Mouse (Mus musculus) myocyte (in vitro differentiated cells): Measurements from ENCODE around the gene Cdh3. TPM values are rescaled to one million over a fixed set of nuclear protein-coding genes. Genes with fewer than 3 reads are reported as not detected.

Experiments
- H3K27me3 ChIP-seq: one replicate; pipeline ENCODE4 v1.6.1; 2011; ENCODE audit not compliant: control insufficient read depth, insufficient read depth, insufficient read length
- H3K36me3 ChIP-seq: one replicate; pipeline ENCODE4 v1.6.1; 2011; ENCODE audit not compliant: control insufficient read depth, insufficient read depth
- H3K4me2 ChIP-seq: one replicate; pipeline ENCODE4 v1.6.1; 2011; ENCODE audit warnings: low read depth, control low read depth
- H3K4me3 ChIP-seq: one replicate; pipeline ENCODE4 v1.5.1; 2011; ENCODE audit warnings: mild to moderate bottlenecking, control low read depth, moderate library complexity
- H3K79me2 ChIP-seq: one replicate; pipeline ENCODE4 v1.6.1; 2011; ENCODE audit not compliant: control insufficient read depth, insufficient read depth
- H3ac ChIP-seq: one replicate; pipeline ENCODE4 v1.6.1; 2011; ENCODE audit not compliant: control insufficient read depth, insufficient read length
- CEBPB ChIP-seq: IDR thresholded peaks from 2 replicates; pipeline ENCODE4 v1.6.1; 2011; ENCODE audit warnings: mild to moderate bottlenecking, moderate library complexity; ENCODE audit not compliant: poor library complexity, insufficient read depth, severe bottlenecking
- E2F4 ChIP-seq: IDR thresholded peaks from one replicate; pipeline ENCODE4 v1.6.1; 2011; ENCODE audit warnings: mild to moderate bottlenecking, control low read depth, moderate library complexity; ENCODE audit not compliant: insufficient read depth
- MAX ChIP-seq: IDR thresholded peaks from one replicate; pipeline ENCODE4 v1.6.1; 2011; ENCODE audit warnings: low read depth, mild to moderate bottlenecking, control low read depth
- MYOD1 ChIP-seq, 3 experiments: IDR thresholded peaks; one replicate each; pipeline ENCODE4 v1.6.1; 2011; ENCODE audit warnings: control low read depth in 2 of 3, low read depth in 2 of 3, mild to moderate bottlenecking in 2 of 3, moderate library complexity in 1 of 3; ENCODE audit not compliant: insufficient read length in 2 of 3, control insufficient read depth in 1 of 3
- MYOG ChIP-seq, 3 experiments: IDR thresholded peaks; one replicate each; pipeline ENCODE4 v1.6.1; 2011; ENCODE audit warnings: control low read depth in 2 of 3, low read depth in 2 of 3, mild to moderate bottlenecking in 2 of 3; ENCODE audit not compliant: insufficient read length in 2 of 3, control insufficient read depth in 1 of 3, insufficient read depth in 1 of 3
- POLR2A ChIP-seq: IDR thresholded peaks from one replicate; pipeline ENCODE4 v1.6.1; 2011; ENCODE audit warnings: low read depth, mild to moderate bottlenecking, control low read depth, moderate library complexity; ENCODE audit not compliant: insufficient read length
- POLR2AphosphoS2 ChIP-seq: IDR thresholded peaks from one replicate; pipeline ENCODE4 v1.6.1; 2011; ENCODE audit warnings: low read depth, control low read depth; ENCODE audit not compliant: insufficient read length
- REST ChIP-seq: IDR thresholded peaks from one replicate; pipeline ENCODE4 v1.6.1; 2011; ENCODE audit warnings: mild to moderate bottlenecking, control low read depth, moderate library complexity; ENCODE audit not compliant: insufficient read depth, insufficient read length
- SRF ChIP-seq: IDR thresholded peaks from one replicate; pipeline ENCODE4 v1.6.1; 2011; ENCODE audit warnings: low read depth; ENCODE audit not compliant: control insufficient read depth, insufficient read length
- TCF12 ChIP-seq: IDR thresholded peaks from one replicate; pipeline ENCODE4 v1.6.1; 2011; ENCODE audit warnings: mild to moderate bottlenecking, control low read depth; ENCODE audit not compliant: poor library complexity, insufficient read depth, severe bottlenecking
- TCF3 ChIP-seq: IDR thresholded peaks from one replicate; pipeline ENCODE4 v1.6.1; 2011; ENCODE audit warnings: low read depth, control low read depth; ENCODE audit not compliant: insufficient read length
- USF1 ChIP-seq: IDR thresholded peaks from one replicate; pipeline ENCODE4 v1.6.1; 2011; ENCODE audit warnings: low read depth, mild to moderate bottlenecking, control low read depth, moderate library complexity
- polyA plus RNA-seq: library from polyadenylated mRNA; unstranded; fragments of >200 nt; fragmentation: generic; extraction: Trizol; gene quantifications from one replicate; pipeline ENCODE4 v1.2.1, GENCODE M21; 2012; ENCODE audit warnings: missing spikeins

The Cdh3 gene
- polyA plus RNA-seq, 1 experiment, result 0.17 TPM

DNA sequence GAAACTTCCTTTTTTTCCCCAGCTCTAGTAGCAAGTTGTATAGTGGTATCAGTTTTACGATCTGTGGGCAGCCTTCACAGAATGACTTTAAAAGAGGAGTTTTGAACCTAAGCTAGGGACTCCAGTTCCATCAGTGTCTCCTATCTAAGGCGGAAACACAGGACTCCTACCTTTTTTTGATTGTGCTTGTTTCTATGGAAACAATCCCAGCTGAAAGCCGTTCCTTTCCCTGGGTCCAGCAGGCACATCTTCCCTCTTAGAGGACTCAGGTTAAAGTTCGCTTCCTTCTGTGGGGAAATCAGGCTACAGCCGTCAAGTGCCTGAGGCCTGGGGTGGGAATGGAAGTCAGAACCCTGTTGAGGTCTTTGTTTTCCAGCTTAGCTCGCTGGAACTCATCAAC, 16.0 kb downstream of the Cdh3 start:
- Histone ChIP-seq H3K4me3 (no peak overlapping the region), H3K27me3 (no peaks in the 10 kb centered on the region), H3K36me3 (no peaks in the 10 kb centered on the region), H3K79me2 (no peaks in the 10 kb centered on the region), H3ac (no peak overlapping the region), H3K4me2 (no peak overlapping the region)
- no peak for TF ChIP-seq TCF12
- no peak for TF ChIP-seq POLR2AphosphoS2

DNA sequence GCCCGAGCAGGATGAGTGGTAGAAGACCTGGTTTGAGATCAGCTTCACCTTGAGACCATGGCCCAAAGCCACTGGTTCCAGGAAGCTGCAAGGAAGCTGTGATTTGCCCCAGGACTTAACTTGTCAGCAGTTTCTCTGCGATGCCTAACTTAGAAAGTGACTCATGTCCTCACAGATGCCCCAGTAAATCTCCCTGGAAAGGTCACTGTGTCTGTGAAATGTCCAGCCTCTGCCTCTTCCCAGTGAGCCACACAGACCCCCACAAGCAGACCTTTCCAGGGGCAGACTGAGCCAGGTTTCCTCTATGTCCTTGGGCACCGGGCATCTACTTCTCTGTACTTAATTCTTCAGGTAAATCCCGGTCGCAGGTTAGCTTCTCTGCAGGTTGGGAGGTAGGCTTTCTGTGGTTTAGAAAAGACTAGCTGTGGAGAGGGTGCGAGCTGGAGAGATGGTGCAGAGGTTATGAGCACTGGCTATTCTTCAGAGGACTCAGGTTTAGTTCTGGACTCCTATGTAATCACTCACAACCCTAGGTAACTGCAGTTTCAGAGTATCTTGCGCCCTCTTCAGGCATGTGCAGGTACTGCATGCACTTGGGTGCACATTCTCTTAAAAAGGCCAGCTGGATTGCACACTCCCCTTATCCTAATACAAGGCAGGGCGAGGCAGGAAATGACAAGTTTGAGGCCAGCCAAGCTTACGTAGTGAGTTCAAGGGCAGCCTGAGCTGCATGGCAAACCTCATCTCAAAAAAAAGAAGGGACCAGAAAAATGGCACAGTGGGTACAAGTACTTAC, 16.7 kb downstream of the Cdh3 start:
- H3ac ChIP-seq, result no peak overlapping the region
- no peaks in the 10 kb centered on the region for H3K79me2 ChIP-seq
- no peaks in the 10 kb centered on the region for H3K27me3 ChIP-seq
- H3K4me2 ChIP-seq, result no peak overlapping the region
- H3K36me3 ChIP-seq, result no peaks in the 10 kb centered on the region
- H3K4me3 ChIP-seq, result no peak overlapping the region
- no peak for TF ChIP-seq TCF12
- no peak for TF ChIP-seq E2F4
- TF ChIP-seq MYOG (IDR thresholded peaks at IDR 0.05; ENCODE audit: control insufficient read depth in 1 of 3, insufficient read depth in 1 of 3, insufficient read length in 2 of 3, low read depth in 2 of 3), result peak in 1 of 3 experiments; percentile 11
- no peak for TF ChIP-seq USF1
- peak in 1 of 3 experiments; percentile 43 for TF ChIP-seq MYOD1 (IDR thresholded peaks at IDR 0.05; ENCODE audit: control insufficient read depth in 1 of 3, insufficient read length in 2 of 3, low read depth in 2 of 3)

DNA sequence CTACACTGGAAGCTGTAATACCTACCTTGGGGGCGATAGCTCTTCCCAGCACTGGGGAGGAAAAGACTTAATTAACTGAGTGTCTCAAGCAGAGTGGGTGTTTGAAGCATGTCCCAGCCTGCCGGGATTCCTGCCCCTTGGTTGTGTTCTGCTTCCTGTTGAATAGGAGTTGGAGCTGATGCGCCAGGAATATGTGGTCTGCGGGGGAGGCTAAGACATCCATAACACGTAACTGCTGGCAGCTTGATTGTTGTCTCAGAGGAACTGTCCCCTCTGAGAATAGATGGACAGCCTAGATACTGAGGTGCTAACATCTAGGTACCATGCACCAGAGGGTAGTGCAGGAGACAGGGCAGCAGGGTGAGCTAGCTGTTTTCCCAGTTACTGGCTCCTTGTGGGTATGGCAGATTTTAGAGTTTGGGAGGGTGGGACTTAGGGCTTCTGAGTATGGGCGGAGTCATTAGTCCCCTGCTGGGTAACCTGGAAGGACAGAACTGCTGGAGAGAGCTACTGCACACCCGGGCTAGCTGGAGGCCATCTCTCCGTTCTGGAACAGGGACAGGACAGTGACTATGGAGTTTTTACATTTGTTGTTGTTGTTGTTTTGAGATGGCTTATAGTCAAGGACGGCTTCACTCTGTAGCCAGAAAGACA, 18.0 kb downstream of the Cdh3 start:
- Histone ChIP-seq H3K79me2 (no peaks in the 10 kb centered on the region), H3ac (no peak overlapping the region), H3K27me3 (no peaks in the 10 kb centered on the region), H3K4me2 (no peak overlapping the region), H3K36me3 (no peaks in the 10 kb centered on the region), H3K4me3 (no peak overlapping the region)
- TF ChIP-seq TCF3 (no peak), MAX (no peak), USF1 (no peak), REST (no peak), POLR2A (no peak), POLR2AphosphoS2 (no peak), MYOD1 (IDR thresholded peaks at IDR 0.05; ENCODE audit: control insufficient read depth in 1 of 3, insufficient read length in 2 of 3, low read depth in 2 of 3) (no peak), E2F4 (no peak), CEBPB (no peak)

DNA sequence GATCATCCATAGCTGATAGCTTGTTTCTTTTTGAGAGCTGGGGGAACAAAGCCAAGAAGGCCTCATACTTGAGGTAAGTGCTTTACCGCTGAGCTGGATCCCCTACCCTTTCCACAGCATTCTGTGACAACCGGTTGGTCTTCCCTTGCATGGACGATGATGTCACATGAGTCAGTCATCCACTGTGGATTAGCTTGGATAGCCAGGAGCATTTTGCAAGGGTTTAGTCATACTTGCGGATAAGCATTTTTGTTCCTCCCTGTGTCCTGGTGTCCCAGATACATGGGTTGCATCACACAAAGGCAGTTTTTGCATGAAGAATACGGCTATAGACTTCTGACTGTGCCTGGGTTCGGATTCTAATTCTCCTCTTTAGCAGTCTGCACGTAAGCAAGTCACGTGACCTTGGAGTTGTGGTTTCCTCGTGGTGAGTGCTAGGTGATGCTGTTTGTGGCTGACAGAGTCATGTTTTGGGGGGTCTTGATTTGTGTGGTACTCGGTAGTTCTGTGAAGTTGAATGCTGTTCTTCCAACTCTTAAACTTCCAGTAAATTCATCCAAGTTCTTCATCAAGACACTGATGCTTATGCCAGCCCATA, 19.3 kb downstream of the Cdh3 start:
- H3ac ChIP-seq, result no peak overlapping the region
- TF ChIP-seq E2F4 (no peak), USF1 (peak; percentile 87), CEBPB (peak; percentile 96), MAX (peak; percentile 5)

DNA sequence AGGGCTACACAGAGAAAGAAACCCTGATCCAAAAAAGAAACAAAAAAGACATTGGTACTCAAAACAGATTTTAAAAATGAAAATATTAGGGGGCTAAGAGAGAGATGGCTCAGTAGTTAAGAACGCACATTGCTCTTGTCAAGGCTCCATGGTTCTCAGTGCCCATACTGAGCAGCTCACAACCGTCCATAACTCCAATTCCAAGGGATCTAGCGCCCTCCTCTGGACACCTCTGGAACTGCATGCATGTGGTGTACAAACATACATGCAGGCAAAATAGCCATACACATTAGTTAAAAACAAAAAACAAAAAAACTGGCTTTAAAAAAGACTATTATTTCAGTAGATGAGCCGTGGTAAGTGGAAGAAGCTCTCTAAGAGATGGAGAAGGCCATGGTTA, 19.9 kb downstream of the Cdh3 start:
- no peaks in the 10 kb centered on the region for H3K79me2 ChIP-seq
- H3K4me2 ChIP-seq, result peak overlapping the region; percentile 16
- no peaks in the 10 kb centered on the region for H3K36me3 ChIP-seq
- H3ac ChIP-seq, result no peak overlapping the region
- TF ChIP-seq MYOG (IDR thresholded peaks at IDR 0.05; ENCODE audit: control insufficient read depth in 1 of 3, insufficient read depth in 1 of 3, insufficient read length in 2 of 3, low read depth in 2 of 3) (no peak), CEBPB (no peak), USF1 (no peak), REST (no peak), SRF (no peak), MYOD1 (IDR thresholded peaks at IDR 0.05; ENCODE audit: control insufficient read depth in 1 of 3, insufficient read length in 2 of 3, low read depth in 2 of 3) (no peak), TCF12 (no peak), TCF3 (no peak), MAX (no peak), E2F4 (no peak), POLR2A (no peak)
- H3K4me3 ChIP-seq, result no peak overlapping the region
- no peaks in the 10 kb centered on the region for H3K27me3 ChIP-seq

More for the DNA sequence above, 19.3 kb downstream of the Cdh3 start:
- peak overlapping the region; percentile 33 for H3K4me2 ChIP-seq
- H3K36me3 ChIP-seq, result no peaks in the 10 kb centered on the region
- H3K4me3 ChIP-seq, result no peak overlapping the region
- H3K79me2 ChIP-seq, result no peaks in the 10 kb centered on the region
- H3K27me3 ChIP-seq, result no peaks in the 10 kb centered on the region
